Mouse (Mus musculus): ENCODE data around the gene Pars2.

DNA sequence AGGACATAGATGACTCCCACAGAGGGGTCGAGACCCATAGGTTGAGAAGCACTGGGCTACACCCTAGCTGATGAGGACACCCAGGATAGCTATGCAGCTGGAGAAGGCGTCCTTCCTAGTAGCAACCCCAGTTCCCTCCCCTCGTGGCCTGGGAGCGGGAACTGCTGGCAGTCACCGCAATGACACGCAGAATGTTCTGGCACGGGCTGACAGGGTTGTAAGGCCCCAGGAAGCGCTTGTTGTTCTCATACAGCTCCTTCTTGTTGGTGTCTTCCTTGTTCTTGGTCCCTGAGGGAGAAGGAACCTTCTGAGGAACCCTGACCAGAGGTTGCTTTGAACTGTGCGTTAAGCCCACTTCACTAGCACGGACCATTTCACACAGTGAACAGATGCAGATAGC, 53.1 kb downstream of the Pars2 start:
- TF ChIP-seq POLR2A (IDR thresholded peaks at IDR 0.05; ENCODE audit: borderline replicate concordance, control insufficient read depth, low read depth, low read length) = no peak
- no peak for TF ChIP-seq CTCF (IDR thresholded peaks at IDR 0.05; ENCODE audit: control insufficient read depth, insufficient read depth, low read length)

Data from bone marrow, adult 2 months (tissue).